Mouse (Mus musculus) 3T3-L1 (cell line): ENCODE measurements at regions not wholly inside any gene's neighbourhood (a gene's known extent, or its start where the extent isn't known, plus 50 kb on each side); places are given as distances from the start of the nearest gene placed in this dataset.

Source experiments
- DNase-seq: peaks from one replicate; pipeline ENCODE4 v3.0.0-alpha.2; 2015; ENCODE audit warnings: low read depth, low spot score

GRCm38 (mm10) chr6:31106856-31107359, 148.0 kb upstream of the Klf14 start:
- DNase-seq: no peak

- DNase-seq: no peak
These were observed 148.5 kb upstream of the Klf14 start for GRCm38 (mm10) chr6:31107360-31107759.

- peak; percentile 44 for DNase-seq
These were observed 149.2 kb upstream of the Klf14 start for GRCm38 (mm10) chr6:31107916-31108685.

GRCm38 (mm10) chr6:31109604-31110003, 150.7 kb upstream of the Klf14 start:
- DNase-seq: no peak

GRCm38 (mm10) chr6:31112293-31113077, 153.6 kb upstream of the Klf14 start:
- DNase-seq: no peak

GRCm38 (mm10) chr6:31113558-31114326, 154.9 kb upstream of the Klf14 start:
- no peak for DNase-seq

GRCm38 (mm10) chr6:31114336-31115335, 155.8 kb upstream of the Klf14 start:
- DNase-seq: no peak

GRCm38 (mm10) chr6:31115566-31115965, 156.7 kb upstream of the Klf14 start:
- DNase-seq: peak; percentile 64

GRCm38 (mm10) chr6:31116365-31116764, 157.5 kb upstream of the Klf14 start:
- no peak for DNase-seq

- no peak for DNase-seq
These were observed 158.8 kb upstream of the Klf14 start for GRCm38 (mm10) chr6:31117666-31118065.

GRCm38 (mm10) chr6:31121008-31121407, 162.1 kb upstream of the Klf14 start:
- no peak for DNase-seq

GRCm38 (mm10) chr6:31122895-31123294, 164.0 kb upstream of the Klf14 start:
- DNase-seq: no peak

GRCm38 (mm10) chr6:31123342-31123990, 164.6 kb upstream of the Klf14 start:
- no peak for DNase-seq

GRCm38 (mm10) chr6:31124076-31124475, 165.2 kb upstream of the Klf14 start:
- DNase-seq: peak; percentile 44

- DNase-seq: peak; percentile 47
These were observed 166.0 kb upstream of the Klf14 start for GRCm38 (mm10) chr6:31124872-31125271.

GRCm38 (mm10) chr6:31125328-31126118, 166.6 kb upstream of the Klf14 start:
- peak; percentile 95 for DNase-seq

GRCm38 (mm10) chr6:31126131-31126871, 167.4 kb upstream of the Klf14 start:
- DNase-seq: peak; percentile 96

GRCm38 (mm10) chr6:31129170-31129569, 170.3 kb upstream of the Klf14 start:
- no peak for DNase-seq

- no peak for DNase-seq
These were observed 171.1 kb upstream of the Klf14 start for GRCm38 (mm10) chr6:31129987-31130386.
